Mouse (Mus musculus): ENCODE results near the gene Cbr4. TPM values are rescaled to one million over a fixed set of nuclear protein-coding genes. Genes with fewer than 3 reads are reported as not detected.

Cbr4 gene
- polyA plus RNA-seq, 1 experiment from 2014 or later, result 13.6 TPM

DNA sequence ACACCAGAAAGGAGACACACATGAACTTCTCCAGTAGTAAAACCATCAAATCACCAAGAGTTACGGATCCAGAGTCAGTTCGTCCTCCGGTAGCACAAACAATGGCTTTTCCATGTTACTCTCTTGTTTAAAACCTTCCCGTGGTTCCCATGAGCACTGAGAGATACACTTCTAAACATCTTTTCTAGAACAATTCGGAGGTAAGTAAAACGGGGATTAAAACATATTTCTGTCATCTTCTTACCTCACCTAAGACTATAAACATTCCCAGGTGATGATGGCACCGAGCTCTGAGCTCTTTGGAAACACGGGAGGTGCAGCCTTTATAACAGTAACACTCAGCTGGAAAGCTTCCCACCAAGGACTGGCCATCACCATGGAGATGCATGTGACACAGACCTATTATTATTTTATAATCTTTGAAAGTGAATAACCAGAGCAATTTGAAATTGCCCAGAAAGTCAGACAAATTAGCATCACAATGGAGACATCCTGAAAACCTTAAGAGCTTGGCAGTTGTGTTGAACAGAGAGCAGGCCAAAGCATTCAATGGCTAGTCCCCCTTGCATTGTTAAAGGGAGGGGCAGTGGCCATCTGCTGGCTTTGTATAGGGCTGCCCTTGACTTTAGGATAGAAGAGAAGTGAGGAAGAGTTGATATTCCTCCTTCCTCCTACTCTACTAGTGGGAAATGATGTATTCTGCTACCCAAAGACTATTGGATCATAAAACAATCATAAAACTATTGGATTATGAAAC, 29.4 kb downstream of the Cbr4 start:
- H3K4me3 ChIP-seq (ENCODE audit: inconsistent target), result no peak overlapping the region
- 93% methylated on average over 7 of the region's 8 CpGs for WGBS (ENCODE audit: missing documents)
- no peaks in the 10 kb centered on the region for H3K79me2 ChIP-seq (ENCODE audit: inconsistent target)
- H3K36me3 ChIP-seq (ENCODE audit: inconsistent target), result no peaks in the 10 kb centered on the region
- H3K27ac ChIP-seq, result no peak overlapping the region

DNA sequence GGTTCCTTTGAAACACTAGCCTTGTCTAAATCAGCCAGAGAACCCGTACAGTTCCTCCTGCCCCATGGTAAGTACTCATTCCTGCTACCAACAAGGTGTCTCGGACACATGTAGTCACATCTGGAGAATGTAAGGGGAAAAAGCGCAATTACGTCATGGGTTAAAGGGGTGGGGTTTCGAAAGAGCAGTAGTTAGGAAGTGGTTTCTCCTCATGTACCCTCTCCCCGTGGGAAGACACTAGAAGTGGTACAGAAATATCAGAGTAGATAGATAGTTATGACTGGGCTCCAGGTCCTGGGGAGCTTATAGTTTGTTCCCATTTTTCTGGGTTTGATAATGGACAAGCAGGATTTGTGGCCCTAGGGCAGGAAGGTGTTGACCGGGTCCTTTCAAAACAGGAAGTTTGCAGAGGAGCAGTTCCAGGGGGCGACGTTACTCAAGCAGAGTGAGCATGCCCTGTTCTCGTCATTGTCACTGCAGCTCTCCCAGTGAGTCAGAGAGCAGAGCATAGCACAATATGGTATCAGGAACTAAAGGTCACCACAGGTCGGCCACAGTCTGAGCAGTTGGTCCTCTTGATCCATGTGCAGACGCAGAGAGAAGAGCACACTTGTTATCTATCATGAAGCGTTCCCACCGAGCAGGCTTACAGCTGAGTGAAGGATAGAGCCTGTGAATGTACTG, 30.1 kb downstream of the Cbr4 start:
- Histone ChIP-seq H3K36me3 (ENCODE audit: inconsistent target) (no peaks in the 10 kb centered on the region), H3K79me2 (ENCODE audit: inconsistent target) (no peaks in the 10 kb centered on the region), H3K4me3 (ENCODE audit: inconsistent target) (no peak overlapping the region), H3K27ac (no peak overlapping the region)
- WGBS (ENCODE audit: missing documents), result 38% methylated on average over 14 of the region's 14 CpGs

DNA sequence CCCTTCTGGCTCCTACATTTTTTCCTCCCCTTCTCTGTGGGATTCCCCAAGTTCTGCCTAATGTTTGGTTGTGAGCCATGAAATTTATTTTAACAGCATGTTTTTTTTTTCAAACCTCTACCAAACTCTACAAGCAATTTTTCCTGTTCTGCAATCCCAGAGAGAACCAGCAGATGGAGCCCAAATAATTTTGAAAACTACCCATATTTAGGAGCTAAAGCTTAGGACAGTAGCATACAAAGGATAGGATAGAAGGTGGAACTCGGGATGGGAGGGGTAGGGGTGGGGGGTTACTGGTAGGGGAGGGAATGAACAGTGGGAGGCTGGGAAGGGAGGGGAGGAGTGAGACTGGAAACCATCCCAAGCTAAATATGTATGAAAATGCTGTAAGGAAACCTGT, 34.6 kb downstream of the Cbr4 start:
- H3K27ac ChIP-seq, result no peak overlapping the region
- no peak overlapping the region for H3K4me3 ChIP-seq (ENCODE audit: inconsistent target)
- WGBS (ENCODE audit: missing documents), result 0% methylated on average over 1 of the region's 1 CpGs
- H3K36me3 ChIP-seq (ENCODE audit: inconsistent target), result no peaks in the 10 kb centered on the region
- no peaks in the 10 kb centered on the region for H3K79me2 ChIP-seq (ENCODE audit: inconsistent target)

DNA sequence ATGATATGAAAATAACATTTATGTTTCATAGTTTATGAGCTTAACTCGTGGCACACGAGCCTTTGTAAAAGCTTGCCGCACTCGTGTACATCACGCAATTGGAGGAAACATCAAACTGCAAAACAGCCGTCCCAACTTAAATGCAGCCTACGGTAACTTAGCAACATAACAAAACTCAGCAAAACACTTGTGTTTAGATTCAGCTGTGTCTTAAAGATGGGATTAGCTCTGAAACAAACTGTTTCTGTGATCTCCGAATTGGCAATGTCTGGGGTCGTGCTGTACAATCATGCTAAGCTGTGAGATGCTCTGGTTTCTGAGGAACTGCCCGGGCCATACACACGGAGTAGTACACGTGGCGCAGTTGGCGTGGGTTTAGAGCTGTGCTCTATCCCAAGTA, 39.5 kb downstream of the Cbr4 start:
- no peak overlapping the region for H3K27ac ChIP-seq
- H3K79me2 ChIP-seq (ENCODE audit: inconsistent target), result no peaks in the 10 kb centered on the region
- whole genome bisulfite sequencing (ENCODE audit: missing documents), result 94% methylated on average over 14 of the region's 14 CpGs
- H3K4me3 ChIP-seq (ENCODE audit: inconsistent target), result no peak overlapping the region
- no peaks in the 10 kb centered on the region for H3K36me3 ChIP-seq (ENCODE audit: inconsistent target)

DNA sequence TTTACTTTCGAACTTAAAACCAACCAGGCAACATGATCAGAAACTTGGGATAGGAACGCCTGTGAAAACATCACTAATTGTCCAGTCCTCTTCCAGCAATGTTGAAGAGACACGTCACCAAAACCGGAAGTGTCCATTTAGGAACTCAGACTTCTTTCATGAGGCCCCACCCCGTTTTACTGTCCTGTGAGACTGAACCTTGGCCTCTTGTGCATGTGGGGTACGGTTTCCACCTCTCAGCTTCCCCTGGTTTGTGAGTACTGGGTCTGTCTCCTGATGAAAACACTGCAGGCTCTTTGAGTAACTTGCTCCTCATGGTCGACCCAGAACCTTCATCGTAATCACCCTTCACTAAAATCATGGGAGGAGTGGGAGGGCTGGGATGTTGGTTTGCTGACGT, 40.7 kb downstream of the Cbr4 start:
- H3K27ac ChIP-seq, result no peak overlapping the region
- no peaks in the 10 kb centered on the region for H3K79me2 ChIP-seq (ENCODE audit: inconsistent target)
- WGBS (ENCODE audit: missing documents), result 92% methylated on average over 9 of the region's 9 CpGs
- H3K4me3 ChIP-seq (ENCODE audit: inconsistent target), result no peak overlapping the region
- H3K36me3 ChIP-seq (ENCODE audit: inconsistent target), result no peaks in the 10 kb centered on the region

DNA sequence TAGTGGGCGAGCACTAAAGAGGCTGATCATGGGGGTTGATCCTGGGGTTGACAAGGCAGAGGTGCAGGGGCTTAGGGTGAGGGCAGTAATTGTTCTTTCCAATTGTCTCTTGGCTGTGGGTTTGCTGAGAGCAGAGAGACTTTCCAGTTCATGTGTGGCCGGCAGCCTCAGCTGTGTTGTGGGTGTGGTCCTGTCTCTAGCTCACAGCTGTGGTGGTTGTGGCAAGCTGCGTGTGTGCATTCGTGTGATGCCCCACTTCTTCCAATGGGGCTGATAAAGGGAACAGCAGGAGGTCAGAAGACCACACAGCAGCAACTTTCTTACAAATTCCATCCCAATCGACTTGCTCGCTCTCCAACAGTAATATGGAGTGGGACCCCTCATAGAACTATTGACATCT, 41.1 kb downstream of the Cbr4 start:
- no peak overlapping the region for H3K4me3 ChIP-seq (ENCODE audit: inconsistent target)
- WGBS (ENCODE audit: missing documents), result 82% methylated on average over 6 of the region's 6 CpGs
- no peaks in the 10 kb centered on the region for H3K36me3 ChIP-seq (ENCODE audit: inconsistent target)

DNA sequence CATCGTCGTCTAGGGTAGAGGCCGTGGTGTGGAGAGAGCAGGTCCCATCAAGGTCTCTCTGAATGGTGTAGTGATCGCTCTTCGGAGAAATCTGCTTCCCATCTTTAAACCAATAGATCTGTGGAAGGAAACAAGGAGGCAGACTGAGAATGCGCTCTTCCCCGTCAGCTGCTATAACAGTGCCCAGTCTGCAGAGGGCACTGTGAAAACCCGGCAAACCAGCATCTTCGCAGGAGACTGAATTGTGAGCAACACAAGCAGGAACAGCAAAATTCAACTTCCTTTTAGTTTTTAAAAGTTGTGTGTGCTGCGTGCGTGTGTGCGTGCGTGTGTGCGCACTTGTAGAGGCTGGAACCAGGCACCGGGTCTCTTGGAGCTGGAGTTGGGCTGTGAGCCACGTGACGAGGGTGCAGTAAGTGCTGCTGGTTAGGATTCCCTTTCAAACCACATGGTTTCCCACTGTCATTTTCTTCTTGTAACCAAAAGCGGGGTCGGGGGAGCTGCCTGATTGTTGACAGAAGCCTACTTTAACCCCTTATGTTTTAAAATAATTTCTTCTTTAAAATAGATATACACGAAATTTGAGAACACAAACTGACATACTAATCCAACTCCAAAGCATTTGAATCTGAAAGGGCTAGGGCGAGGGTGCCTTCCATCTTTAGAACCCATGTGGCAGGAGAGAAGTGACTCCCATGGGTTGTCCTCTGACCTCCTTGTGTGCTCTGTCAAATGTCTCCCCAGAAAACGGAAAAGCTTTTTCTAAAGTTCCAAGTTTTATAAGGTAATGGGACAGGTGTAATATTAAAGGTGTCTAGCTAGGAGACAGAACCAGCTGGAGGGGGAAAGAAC, 44.6 kb downstream of the Cbr4 start:
- no peaks in the 10 kb centered on the region for H3K36me3 ChIP-seq (ENCODE audit: inconsistent target)
- H3K79me2 ChIP-seq (ENCODE audit: inconsistent target), result no peaks in the 10 kb centered on the region
- no peak overlapping the region for H3K27ac ChIP-seq
- no peak overlapping the region for H3K4me3 ChIP-seq (ENCODE audit: inconsistent target)
- 92% methylated on average over 22 of the region's 22 CpGs for WGBS (ENCODE audit: missing documents)

More for the DNA sequence above, 41.1 kb downstream of the Cbr4 start:
- H3K27ac ChIP-seq, result no peak overlapping the region
- no peaks in the 10 kb centered on the region for H3K79me2 ChIP-seq (ENCODE audit: inconsistent target)

DNA sequence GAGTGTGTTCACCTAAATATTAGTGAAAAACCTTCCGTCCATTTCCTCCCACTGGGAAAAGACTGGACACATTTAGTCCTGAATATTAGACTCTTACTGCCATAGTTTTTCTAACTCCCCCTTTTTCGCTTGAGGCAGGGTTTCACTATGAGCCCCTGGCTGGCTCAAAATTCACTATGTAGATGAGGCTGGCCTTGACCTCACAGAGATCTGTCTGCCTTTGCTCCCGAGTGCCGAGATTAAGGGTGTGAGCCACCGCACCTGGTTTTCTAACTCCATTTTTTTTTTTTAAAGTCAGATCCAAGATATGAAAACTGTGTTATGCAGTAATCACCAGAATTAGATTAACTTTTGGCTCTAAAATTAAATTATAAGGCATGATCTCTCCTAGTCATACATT, 45.3 kb downstream of the Cbr4 start:
- Histone ChIP-seq H3K4me3 (ENCODE audit: inconsistent target) (no peak overlapping the region), H3K79me2 (ENCODE audit: inconsistent target) (no peaks in the 10 kb centered on the region), H3K36me3 (ENCODE audit: inconsistent target) (no peaks in the 10 kb centered on the region), H3K27ac (no peak overlapping the region)
- 90% methylated on average over 5 of the region's 5 CpGs for WGBS (ENCODE audit: missing documents)

DNA sequence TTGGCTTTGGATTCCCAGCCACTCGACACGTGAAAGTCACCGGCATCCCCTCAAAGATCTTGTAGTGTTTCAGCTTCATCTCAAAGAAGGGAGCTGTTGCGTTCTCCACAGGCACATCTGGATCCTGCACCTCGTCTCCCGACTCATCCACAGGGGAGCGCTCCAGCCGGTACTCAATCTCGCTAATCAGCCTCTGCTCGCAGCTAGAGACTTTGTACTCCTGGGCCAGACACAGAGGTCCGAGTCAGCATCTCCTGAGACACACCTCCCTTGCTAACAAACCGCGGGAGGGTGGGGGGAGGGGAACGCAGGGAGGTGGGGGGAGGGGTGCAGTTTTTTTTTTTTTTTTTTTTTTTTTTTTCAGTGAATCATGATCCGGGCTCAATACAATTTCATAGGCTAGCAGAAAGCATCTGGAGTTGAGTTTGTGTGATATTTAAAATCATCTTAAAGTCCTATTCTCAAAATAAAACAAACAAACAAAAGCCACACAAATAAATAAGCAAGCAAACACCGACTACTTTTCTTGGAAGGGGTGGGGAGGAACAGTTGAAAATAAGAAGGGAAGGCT, 45.9 kb downstream of the Cbr4 start:
- Histone ChIP-seq H3K27ac (no peak overlapping the region), H3K79me2 (ENCODE audit: inconsistent target) (no peaks in the 10 kb centered on the region)
- WGBS (ENCODE audit: missing documents), result 89% methylated on average over 13 of the region's 16 CpGs

DNA sequence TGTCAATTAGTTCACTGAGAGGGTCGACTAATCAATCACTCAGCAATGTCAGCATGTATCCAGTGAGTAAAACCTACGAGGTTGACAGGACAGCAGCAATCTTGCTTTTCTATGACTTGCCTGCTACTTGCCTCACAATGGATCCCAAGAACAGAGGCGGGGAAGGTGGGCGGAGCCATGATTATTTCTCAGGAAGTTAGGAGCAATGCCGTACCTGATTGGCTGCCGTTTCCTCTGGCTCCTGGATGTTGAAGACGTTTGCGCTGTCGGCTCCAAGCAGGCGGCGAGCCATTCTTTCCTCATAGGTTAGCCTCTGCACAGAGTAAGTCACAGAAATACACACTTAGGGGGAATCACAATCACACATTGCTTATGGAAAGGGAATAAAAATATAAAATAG, 47.9 kb downstream of the Cbr4 start:
- Histone ChIP-seq H3K4me3 (ENCODE audit: inconsistent target) (no peak overlapping the region), H3K79me2 (ENCODE audit: inconsistent target) (no peaks in the 10 kb centered on the region), H3K27ac (no peak overlapping the region), H3K36me3 (ENCODE audit: inconsistent target) (no peaks in the 10 kb centered on the region)
- WGBS (ENCODE audit: missing documents), result 97% methylated on average over 11 of the region's 11 CpGs

More for the DNA sequence above, 45.9 kb downstream of the Cbr4 start:
- Histone ChIP-seq H3K36me3 (ENCODE audit: inconsistent target) (no peaks in the 10 kb centered on the region), H3K4me3 (ENCODE audit: inconsistent target) (no peak overlapping the region)

DNA sequence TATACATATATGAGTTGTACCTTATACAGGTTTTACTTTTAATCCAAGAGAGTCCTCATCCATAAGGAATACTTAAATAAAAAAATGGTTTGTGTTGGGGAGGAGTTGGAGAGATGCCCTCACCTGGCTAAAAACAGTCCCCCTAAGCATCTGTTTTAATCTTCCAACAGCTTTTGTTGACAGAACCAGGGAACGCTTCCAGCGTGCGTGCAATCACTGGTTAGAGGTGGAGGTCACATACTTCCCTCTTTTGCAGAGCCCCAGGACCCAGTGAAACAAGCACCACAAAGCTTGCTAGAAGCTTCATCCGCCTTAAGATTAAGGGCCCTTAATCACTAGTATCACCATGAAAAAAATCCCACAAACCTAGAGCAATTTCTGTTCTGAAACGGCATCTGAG, 49.9 kb downstream of the Cbr4 start:
- Histone ChIP-seq H3K36me3 (ENCODE audit: inconsistent target) (no peaks in the 10 kb centered on the region), H3K79me2 (ENCODE audit: inconsistent target) (no peaks in the 10 kb centered on the region), H3K27ac (no peak overlapping the region), H3K4me3 (ENCODE audit: inconsistent target) (no peak overlapping the region)
- 66% methylated on average over 5 of the region's 5 CpGs for WGBS (ENCODE audit: missing documents)

DNA sequence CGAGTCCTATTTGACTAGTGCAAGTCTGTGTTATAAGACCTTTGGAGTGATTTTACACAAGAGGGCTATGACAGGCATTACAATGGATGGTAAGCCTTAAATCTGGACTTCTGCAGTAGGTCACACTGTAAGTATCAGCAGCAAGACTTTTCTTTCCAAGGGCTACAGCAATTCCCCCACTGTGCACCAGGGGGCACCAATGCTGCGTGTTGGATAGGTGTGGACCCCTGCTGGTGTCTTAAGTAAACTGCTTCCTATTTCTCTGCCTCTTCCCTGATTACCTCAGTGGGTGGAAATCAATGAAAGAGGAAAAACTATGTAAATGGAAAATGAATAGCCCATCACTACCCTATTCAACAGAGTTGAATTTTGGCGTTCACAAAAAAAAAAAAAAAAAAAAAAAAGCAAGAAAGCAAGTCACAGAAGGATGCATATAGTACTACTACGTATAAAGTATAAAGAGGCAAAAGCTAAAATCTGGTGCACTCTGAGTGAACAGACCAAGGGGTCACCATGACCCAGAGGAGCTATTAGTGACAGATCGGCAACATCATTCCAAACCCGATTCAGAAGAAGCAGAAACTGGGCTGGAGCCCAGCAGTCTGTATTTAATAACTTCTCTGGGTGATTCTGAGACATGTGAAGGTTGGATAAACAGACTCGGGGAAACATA, 52.4 kb downstream of the Cbr4 start:
- Histone ChIP-seq H3K27ac (no peak overlapping the region), H3K79me2 (ENCODE audit: inconsistent target) (no peaks in the 10 kb centered on the region), H3K36me3 (ENCODE audit: inconsistent target) (no peaks in the 10 kb centered on the region), H3K4me3 (ENCODE audit: inconsistent target) (no peak overlapping the region)
- WGBS (ENCODE audit: missing documents), result 65% methylated on average over 7 of the region's 7 CpGs

DNA sequence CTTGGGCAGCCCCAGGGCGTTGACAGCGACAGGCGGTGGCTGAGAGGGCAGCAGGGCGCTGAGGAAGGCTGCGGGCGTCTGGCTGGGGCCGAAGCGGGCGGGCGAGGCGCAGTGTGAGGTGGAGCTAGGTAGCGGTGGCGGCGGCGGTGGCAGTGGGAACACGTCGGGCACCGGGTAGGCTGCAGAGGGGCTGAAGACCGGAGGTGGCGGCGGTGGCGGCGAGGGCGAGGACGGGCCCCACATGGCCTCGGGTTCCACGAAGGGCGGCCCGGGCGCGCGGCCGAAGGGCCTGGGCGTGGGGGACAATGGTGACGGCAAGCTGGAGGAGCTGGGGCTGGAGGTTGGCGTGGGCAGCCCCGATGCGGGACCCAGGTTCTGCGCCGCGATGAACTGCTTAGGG, 62.1 kb downstream of the Cbr4 start:
- no peaks in the 10 kb centered on the region for H3K79me2 ChIP-seq (ENCODE audit: inconsistent target)
- WGBS (ENCODE audit: missing documents), result 95% methylated on average over 32 of the region's 41 CpGs
- H3K27ac ChIP-seq, result no peak overlapping the region
- H3K36me3 ChIP-seq (ENCODE audit: inconsistent target), result no peaks in the 10 kb centered on the region
- H3K4me3 ChIP-seq (ENCODE audit: inconsistent target), result no peak overlapping the region

DNA sequence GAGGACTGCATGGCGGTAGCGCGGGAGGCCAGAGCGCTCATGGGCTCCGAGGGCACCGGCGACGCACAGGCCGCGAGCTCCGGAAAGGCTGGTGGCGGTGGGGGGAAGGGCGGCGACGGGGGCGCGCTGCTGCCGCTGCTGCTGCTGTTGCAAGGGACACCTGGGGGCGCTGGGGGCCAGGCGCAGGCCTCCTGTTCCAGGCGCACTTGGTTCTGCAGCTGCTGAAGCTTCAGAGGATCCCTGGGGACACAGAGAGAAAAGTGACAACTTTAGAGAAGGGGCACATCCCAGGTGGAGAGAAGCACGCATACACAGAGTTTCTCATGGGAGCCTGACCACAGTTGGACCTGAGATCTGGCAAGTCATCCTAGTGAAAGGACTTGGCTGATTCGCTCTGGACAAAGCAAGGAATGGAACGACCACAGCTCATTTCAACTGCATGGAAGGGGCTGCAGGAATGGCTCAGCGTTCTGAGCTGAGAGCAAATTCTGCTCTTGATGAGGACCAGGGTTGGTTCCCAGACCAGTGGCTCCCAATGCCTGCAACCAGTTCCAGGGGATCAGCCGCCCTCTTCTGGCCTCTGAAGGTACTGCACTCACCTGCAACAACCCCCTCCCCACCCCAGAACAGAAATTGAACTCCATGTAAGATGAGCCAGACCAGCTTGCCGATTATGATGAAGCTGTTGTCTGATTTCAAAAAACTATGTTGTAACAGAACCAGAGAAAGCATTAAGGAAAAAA, 62.6 kb downstream of the Cbr4 start:
- Histone ChIP-seq H3K79me2 (ENCODE audit: inconsistent target) (no peaks in the 10 kb centered on the region), H3K27ac (no peak overlapping the region), H3K36me3 (ENCODE audit: inconsistent target) (no peaks in the 10 kb centered on the region), H3K4me3 (ENCODE audit: inconsistent target) (no peak overlapping the region)
- 97% methylated on average over 22 of the region's 27 CpGs for WGBS (ENCODE audit: missing documents)
